Mouse (Mus musculus) spleen, postnatal 0 days (tissue): Measurements from ENCODE around the gene Ppp1r12c. TPM values are rescaled to one million over a fixed set of nuclear protein-coding genes. Genes with fewer than 3 reads are reported as not detected.

Experiments
- polyA plus RNA-seq: library from polyadenylated mRNA; unstranded; fragments of >200 nt; fragmentation: Nextera tagmentation; extraction: Ambion mirVana; gene quantifications from 2 replicates; pipeline ENCODE4 v1.2.1, GENCODE M21; 2015

Gene Ppp1r12c
- polyA plus RNA-seq, result 34.4 and 38.5 TPM in 2 replicates

DNA sequence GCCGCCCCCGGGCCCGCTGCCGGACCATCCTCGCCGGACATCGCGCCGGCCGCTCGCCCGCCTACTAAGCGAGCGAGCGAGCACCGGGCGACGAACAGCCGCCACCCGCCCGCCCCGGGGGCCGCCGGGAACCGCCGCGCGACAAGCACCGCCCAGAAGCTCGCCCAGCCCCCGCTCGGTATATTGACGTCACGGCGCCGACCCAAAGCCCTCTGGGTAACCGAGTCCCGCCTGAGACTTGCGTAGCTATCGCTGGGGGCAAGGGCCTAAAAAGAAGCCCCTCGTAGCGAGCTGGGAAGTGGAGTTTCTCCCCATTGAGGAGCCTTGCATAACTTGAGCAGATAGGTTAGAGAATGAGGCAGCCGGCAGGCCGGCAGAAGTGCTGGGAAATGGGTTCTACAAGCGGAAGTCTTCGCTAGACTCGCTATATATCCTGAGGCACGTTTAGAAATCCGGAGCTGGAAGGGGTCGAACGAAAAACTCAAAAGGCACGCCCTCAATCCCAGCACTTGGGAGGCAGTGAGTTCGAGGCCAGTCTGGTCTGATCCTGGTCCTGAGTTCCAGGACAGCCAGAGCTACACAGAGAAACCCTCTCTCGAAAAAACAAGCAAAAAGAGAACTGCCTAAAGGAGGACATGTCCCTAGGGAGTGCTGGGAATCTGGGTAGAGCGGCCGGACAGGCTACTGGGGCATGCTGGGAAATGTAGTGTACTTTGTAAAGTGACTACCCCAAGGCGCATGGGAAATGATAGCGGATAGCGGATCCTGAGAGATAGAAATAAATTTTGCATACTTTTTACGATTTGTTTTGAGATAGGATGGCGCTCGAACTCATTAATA lies at the start of gene Ppp1r12c:
TSS of gene Ppp1r12c (minus strand) at position 123 of the 840 bp plus-strand sequence.

DNA sequence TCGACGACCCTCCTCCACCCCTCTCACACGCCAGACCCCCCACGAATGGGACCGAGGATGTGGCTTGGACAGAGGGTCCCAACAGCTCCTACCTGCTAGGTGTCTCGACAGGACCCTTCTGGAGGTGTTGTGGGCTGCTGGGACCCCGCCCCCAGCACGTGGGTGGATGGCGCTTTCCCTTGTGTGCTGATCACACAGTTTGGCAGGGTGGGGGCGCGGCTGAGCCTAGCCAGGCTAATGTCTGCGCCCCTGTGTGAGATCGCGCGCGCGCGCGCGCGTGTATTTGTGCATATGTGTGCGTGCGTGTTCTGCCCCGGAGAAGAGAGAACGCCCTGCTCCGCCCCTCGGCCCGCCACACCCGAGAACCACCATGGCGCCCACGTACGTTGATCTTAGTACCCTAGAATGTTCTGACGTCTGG lies 45.8 kb upstream of the Ppp1r12c start, which contains the start of gene Syt5:
TSS of gene Syt5 (minus strand) at position 321 of the 421 bp plus-strand sequence.

DNA sequence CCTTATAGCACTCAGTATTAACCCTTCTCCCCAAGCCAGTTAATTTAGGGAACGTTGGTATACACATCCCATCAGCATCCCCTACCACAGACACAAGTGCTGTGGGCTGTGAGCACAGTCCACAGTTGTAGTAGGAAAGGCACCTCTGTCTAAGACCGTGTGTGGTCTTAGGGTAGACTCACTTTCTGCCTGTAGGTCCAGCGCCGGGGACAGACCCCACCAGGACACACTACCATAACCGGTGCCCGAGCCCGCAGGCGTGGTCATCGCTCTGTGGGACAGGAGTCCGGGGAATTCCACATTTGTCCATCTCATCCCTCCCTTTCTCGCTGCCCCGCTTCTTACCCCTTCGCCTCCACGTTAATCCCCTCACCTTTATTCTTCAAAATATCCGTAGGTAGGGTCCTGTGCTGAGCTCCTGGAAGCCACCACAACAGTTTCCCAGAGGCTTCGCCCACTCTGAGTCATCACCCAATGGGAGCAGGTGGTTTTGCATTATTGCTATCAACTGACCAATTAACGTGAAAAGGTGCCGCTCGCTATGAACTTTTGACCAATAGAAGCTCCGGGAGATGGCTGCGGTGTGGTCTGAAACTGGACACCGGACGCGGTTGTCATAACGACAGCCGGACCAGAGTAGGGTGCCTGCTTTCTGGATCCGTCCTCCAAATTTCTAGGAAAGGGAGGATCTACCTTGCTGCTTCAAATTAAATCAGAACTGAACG lies 30.7 kb upstream of the Ppp1r12c start, which contains the start of gene Dnaaf3:
TSS of gene Dnaaf3 (minus strand) at position 449 of the 725 bp plus-strand sequence.

DNA sequence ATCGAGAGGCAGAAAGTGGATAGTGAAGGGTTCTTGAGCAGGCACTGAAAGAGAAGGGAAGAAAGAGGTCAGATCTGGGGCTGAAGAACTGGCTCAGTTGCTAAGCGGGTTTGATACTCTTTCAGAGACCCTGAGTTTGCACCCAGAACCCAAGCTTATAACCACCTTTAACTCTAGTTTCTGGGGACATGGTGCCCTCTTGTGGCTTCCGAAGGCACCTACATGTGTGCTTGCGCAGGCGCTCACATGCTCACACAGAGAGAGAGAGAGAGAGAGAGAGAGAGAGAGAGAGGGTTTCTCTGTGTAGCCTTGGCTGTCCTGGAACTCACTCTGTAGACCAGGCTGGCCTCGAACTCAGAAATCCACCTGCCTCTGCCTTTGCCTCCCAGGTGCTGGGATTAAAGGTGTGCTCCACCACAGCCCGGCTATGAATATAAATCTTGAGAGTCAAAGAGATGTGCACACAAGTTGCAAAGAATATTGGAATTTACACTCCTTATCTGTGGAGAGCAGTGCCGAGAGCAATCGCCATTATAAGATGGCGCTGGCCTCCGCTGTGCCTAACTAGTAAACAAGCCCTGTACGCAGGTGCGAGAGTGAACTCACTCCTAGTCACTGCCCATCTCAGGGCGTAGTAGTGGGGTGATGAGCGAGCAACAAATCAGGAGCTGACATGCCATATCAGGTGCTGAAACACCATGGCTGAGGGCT lies 22.9 kb upstream of the Ppp1r12c start, which contains the start of gene Tnni3:
TSS of gene Tnni3 (minus strand) at position 18 of the 711 bp plus-strand sequence.

DNA sequence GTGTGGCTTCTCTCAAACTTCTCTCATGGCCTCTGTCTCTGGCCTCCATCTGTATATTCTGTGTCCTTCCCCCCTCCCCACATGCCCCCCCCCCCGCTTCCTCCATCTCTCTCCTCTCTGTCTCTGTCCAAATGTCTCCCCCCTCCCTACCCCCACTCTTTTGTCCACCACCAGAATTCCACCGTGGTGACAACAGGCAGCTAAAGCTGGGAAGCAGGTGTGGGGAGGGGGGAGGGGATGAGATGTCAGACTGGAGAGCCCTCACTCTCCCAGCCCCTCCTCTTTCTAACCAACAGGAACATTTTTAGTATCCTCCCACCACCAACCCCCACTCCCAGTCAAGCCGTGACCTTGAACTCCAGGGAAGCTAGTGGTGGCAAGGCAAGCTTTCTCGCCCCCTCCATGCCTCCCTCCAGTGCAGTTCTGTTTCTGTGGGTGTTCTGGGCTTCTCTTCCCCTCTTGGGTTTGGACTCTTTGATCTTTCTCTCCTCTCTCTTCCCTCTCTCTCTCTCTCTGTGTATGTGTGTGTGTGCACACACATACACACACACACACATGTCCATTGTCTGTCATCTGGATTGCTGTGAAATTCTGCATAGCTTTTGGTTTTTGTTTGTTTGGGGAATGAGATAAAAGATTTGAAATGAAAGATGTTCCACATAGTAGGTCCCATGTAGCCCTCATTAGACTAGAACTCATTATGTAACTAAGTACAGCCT lies 15.0 kb upstream of the Ppp1r12c start, which contains the start of gene Tnnt1:
TSS of gene Tnnt1 (minus strand) at position 51 of the 719 bp plus-strand sequence.

DNA sequence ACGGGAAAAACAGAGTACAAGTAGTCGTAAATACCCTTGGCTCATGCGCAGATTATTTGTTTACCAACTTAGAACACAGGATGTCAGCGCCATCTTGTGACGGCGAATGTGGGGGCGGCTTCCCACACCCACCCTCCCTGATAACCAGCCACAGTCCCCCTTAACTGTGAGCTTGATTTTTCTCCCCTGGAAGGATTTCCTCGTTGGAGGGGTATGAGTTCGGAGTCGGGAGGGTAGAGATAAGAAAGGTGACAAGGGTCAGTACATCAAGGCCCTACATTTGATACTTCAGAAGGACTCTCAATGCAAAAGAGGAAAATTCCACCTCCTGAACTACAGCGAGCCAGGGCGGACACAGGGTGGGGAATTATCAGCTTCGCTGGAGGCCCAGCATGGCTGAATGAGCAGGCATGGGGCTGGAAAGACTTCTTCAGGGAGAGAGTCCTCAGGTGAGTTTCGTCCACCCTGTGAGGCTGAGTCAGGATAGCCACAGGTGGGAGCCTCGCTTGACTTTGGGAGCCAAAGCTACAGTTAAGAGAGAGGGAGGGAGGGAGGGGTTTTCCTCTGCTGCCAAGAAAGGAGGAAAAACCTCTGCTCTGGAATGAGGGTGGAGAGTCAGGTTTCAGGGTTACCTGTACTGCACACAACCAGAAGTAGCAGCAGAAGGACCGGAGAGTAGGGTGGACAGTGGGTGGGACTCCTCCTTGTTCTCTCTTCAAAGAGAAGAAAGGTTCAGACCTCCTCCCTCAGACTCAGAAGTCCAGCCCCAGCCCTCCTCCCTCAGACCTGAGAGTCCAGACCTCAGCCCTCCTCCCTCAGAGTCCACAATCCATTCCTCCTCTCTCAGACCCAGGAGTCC lies 40.7 kb downstream of the Ppp1r12c start, which contains the start of gene Eps8l1:
TSS of gene Eps8l1 (plus strand) at position 99 of the 859 bp plus-strand sequence.

DNA sequence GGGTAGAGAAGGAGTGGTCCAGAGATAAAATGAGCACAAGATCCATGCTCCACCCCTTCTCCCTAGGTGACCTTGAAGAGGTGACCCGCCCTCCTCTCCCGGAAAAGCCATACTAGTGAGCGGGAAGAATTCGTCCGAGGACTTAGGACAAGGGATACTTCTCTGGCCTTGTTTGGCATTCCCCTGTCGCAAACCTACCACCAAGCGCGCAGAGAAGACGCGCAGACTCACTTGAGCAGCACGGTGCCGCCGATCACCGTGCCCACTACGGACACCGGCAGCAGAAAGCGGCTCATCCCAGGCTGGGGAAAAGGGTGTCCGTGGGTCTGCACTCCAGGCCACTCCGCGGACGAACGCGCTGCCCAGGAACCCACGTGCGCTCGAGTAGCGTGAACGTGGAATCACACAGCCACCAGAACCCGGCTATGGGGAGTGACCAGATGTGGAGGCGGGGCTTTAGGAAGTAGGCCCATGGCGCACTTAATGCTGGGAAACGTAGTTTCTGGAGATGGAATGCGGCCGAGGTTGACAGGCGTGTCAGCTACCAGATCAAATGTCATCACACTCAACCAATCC lies 56.2 kb downstream of the Ppp1r12c start, which contains the start of gene Rdh13:
TSS of gene Rdh13 (minus strand) at position 434 of the 576 bp plus-strand sequence.

Other genes starting within 250 kb of the Ppp1r12c start
- gene Ncr1, start 164.0 kb downstream of the Ppp1r12c start, polyA plus RNA-seq, result 1.5 and 2.3 TPM in 2 replicates
- 1.4 and 1.5 TPM in 2 replicates for gene Gp6, start 103.9 kb downstream of the Ppp1r12c start, polyA plus RNA-seq
- gene Rdh13, start 56.0 kb downstream of the Ppp1r12c start, polyA plus RNA-seq, result 8.5 and 10.2 TPM in 2 replicates
- 0.36 and 3.4 TPM in 2 replicates for gene Eps8l1, start 41.0 kb downstream of the Ppp1r12c start, polyA plus RNA-seq
- gene Tnnt1, start 14.7 kb upstream of the Ppp1r12c start, polyA plus RNA-seq, result 8.4 and 12.2 TPM in 2 replicates
- 2.8 and 3.6 TPM in 2 replicates for gene Tnni3, start 22.5 kb upstream of the Ppp1r12c start, polyA plus RNA-seq
- gene Dnaaf3, start 30.8 kb upstream of the Ppp1r12c start, polyA plus RNA-seq, result 0.29 and 0.36 TPM in 2 replicates
- gene Syt5, start 45.9 kb upstream of the Ppp1r12c start, polyA plus RNA-seq, result 0.66 and 1.0 TPM in 2 replicates
- gene Ptprh, start 102.4 kb upstream of the Ppp1r12c start, polyA plus RNA-seq, result not detected in 2 replicates
- 12.8 and 16.5 TPM in 2 replicates for gene Tmem86b, start 129.7 kb upstream of the Ppp1r12c start, polyA plus RNA-seq
- 9.6 and 9.8 TPM in 2 replicates for gene Ppp6r1, start 157.3 kb upstream of the Ppp1r12c start, polyA plus RNA-seq
- gene Hspbp1, start 183.4 kb upstream of the Ppp1r12c start, polyA plus RNA-seq, result 62.4 and 63.5 TPM in 2 replicates
- gene Brsk1, start 188.9 kb upstream of the Ppp1r12c start, polyA plus RNA-seq, result 0.45 and 0.54 TPM in 2 replicates
- 0.69 and 0.80 TPM in 2 replicates for gene Tmem150b, start 223.6 kb upstream of the Ppp1r12c start, polyA plus RNA-seq
- gene Kmt5c, start 238.4 kb upstream of the Ppp1r12c start, polyA plus RNA-seq, result 65.7 and 81.8 TPM in 2 replicates